Mouse (Mus musculus) stomach, postnatal 0 days (tissue): ENCODE measurements around the gene Patl2.

Experiments
- CTCF ChIP-seq: IDR thresholded peaks from 2 replicates; pipeline ENCODE4 v1.5.1; 2016; ENCODE audit warnings: antibody characterized with exemption, low read depth, mild to moderate bottlenecking, moderate library complexity
- EP300 ChIP-seq: optimal IDR thresholded peaks from 2 replicates; pipeline ENCODE3; 2016; ENCODE audit warnings: antibody characterized with exemption

DNA sequence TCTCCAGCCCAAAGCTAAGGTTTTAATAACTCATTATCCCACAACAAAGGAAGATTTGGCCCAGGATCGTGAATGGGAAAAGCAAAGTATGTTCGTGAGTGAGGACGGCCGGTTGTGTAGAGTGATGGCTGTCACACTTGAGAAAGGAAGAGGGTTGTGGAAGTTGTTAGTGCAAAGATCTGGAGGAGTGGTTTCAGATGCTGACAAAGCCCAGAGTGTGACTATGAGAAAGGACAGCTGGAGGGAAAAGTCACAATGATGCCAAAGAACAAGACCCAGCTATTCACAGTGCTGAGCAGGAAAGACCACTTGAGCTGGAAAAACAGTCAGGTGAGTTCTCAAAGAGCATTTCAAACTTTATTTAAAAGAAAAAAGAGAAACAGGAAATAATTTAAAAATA, 76.3 kb downstream of the Patl2 start:
- TF ChIP-seq CTCF (no peak), EP300 (no peak)
